Mouse (Mus musculus) spleen, adult 18-20 months (tissue): Measurements from ENCODE around the gene Gm16867.
"Not testable (repeated sequence)": the region's sequence is repeated elsewhere in the genome, so short reads cannot be mapped to it uniquely, and the experiment has no call there.

ENCODE experiments used
- DNase-seq, 2 experiments: peaks; one replicate each; pipeline ENCODE4 v3.0.0; 2022; ENCODE audit warnings: mixed read lengths in 2 of 2

The Gm16867 gene

DNA sequence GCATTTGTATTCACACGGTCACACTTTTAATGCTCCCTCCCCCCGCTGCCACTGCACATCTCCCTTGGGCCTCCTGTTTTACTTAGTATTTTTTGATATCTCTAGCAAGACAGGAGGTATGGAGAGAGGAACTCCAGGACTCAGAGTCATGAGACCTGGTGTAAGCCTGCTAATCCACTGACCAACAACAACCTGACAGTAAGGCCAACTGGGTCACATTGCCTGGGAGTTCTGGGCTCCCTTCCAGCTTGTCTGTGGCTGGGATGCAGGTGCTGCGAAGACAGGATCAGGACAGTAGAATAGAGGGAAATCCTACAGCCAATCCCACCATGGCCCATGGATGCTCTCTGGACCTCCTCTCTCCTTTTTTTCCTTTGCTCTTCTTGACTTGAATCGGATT is 38.7 kb downstream of the Gm16867 start:
- not testable (repeated sequence) for DNase-seq

DNA sequence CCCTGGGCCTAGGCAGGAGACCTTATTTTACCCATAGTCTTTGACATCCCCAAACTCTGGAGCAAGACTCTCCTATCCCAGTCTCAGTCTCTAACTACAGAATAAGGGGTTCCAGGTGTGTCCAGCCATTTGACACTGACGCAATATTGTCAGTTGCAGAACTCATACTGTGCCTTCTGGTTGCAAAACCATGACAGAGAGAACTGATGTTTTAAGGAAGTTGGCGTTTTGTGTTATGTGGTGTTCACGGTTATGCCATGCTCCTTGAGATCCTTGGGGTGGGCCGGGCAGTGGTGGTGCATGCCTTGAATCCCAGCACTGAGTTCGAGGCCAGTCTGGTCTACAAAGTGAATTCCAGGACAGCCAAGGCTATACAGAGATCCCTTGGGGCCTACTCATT is 45.5 kb downstream of the Gm16867 start:
- not testable (repeated sequence) for DNase-seq

DNA sequence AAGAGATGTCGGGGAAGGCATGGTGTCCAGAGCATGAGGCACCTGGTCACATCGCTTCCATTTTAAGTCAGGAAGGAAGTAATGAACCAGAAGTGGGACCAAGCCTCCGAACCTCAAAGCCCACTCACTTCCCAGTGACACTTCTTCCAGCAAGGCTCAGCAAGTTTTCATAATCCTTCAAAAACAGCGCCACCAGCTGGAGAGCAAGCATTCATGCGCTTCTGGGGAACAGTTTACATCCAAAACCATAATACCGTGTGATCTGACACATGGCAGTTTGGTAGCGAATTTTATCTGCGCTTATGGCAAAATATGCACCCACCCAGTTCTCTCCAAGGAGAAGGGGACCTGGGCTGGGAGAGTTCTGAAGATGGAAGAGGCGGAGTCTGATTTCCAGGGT is 48.5 kb downstream of the Gm16867 start:
- not testable (repeated sequence) for DNase-seq

DNA sequence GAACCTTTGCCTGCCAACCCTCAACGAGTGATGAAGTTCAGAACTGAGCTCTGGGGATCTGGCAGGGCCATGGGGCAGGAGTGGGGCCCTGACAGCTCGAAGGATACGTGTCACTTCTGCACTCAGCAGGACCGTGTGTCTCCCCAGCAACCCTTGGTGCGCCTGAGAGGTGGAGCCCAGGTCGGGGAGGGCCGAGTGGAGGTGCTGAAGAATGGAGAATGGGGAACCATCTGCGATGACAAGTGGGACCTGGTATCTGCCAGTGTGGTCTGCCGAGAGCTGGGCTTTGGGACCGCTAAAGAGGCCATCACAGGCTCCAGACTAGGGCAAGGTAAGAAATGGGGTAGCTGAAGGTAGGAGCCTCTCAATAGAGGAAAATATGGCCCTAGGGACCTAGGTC is 54.3 kb downstream of the Gm16867 start:
- DNase-seq, result not testable (repeated sequence)

DNA sequence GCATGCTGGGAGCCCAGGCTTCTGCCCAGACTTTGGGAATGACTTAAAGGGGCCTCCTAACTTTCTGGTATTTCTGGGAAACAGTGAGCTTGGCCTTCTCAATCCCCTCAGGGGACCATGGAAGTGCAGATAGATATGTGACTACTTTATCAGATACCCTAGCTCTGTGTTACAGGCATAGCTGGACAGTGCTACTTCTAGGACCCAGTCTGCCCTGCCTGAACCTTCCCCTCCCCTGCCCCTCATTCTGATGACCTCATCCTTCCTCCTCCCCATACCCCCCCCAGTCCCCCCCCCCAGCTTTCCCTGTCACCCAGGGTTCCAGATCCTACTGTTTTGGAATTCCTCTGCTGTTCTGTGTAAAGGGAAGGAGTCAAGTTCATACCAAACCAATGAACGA is 56.2 kb downstream of the Gm16867 start:
- DNase-seq, result not testable (repeated sequence)

- DNase-seq, result not testable (repeated sequence)
These were observed 60.0 kb downstream of the Gm16867 start for GRCm38 (mm10) chr14:69443092-69443692.

GRCm38 (mm10) chr14:69440955-69441354 is 62.2 kb downstream of the Gm16867 start:
- DNase-seq, result not testable (repeated sequence)

- DNase-seq, result not testable (repeated sequence)
These were observed 64.4 kb downstream of the Gm16867 start for GRCm38 (mm10) chr14:69438678-69439214.

DNA sequence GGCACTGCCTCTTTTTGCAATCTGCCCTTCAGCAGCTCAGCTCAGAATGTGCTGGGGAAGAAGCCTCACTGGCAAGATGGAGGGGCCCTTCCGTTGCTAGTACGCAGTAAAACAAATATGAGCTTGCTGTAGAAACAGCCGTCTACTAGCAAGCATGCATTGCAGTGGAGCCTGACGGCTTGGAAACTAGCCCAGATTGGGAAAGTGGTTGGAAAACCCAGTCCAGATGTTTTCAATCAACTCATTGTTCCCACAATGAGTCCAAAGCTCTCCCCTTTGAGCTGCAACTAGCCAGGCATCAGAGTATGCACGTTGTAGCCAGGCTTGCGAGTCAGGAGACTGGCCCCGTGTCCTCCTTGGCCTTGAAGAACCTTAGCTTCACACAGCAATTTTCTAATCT is 82.2 kb downstream of the Gm16867 start:
- not testable (repeated sequence) for DNase-seq

DNA sequence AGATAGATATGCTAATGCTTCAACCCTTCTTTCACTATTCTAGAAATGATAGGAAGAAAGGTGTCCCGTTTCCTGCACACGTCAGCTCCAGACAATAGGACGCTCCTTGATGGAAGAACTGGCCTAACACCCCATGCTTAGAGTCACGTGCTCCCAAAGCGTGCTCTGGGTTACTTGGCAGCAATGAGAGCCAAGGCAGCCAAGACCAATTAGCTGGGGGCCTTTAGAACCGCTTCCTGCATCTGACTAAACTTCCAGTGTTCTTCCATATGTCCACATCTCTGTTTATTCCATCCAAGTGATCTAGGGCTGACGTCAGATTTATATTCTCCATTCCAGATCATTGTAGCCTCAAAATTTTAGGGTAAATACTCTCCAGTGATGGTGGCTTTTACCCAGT is 85.6 kb downstream of the Gm16867 start:
- not testable (repeated sequence) for DNase-seq
